Mouse (Mus musculus) neural tube, embryonic 11.5 days (tissue): ENCODE measurements around the gene Olfr596. TPM values are rescaled to one million over a fixed set of nuclear protein-coding genes. Genes with fewer than 3 reads are reported as not detected.
"Not testable (repeated sequence)": the region's sequence is repeated elsewhere in the genome, so short reads cannot be mapped to it uniquely, and the experiment has no call there.

Experiments used
- ATAC-seq: fragments of 200-750 bp; cut with Nextera tagmentation; 2 replicates; pipeline ENCODE4 v1.8.0; 2017; ENCODE audit warnings: moderate number of reproducible peaks, mild to moderate bottlenecking, moderate TSS enrichment, moderate library complexity; ENCODE audit not compliant: insufficient read depth, low FRiP score, low TSS enrichment
- DNase-seq: peaks from one replicate; pipeline ENCODE4 v3.0.0-alpha.2; 2015; ENCODE audit warnings: low spot score
- H3K27ac ChIP-seq: fragments of 300-500 bp; sonication (generic); 2 replicates; pipeline ENCODE4 v1.5.1; 2014; ENCODE audit warnings: low read depth, mild to moderate bottlenecking, low read length
- H3K27me3 ChIP-seq: fragments of 300-500 bp; sonication (generic); 2 replicates; pipeline ENCODE4 v1.6.1; 2014; ENCODE audit warnings: mild to moderate bottlenecking, low read length, mixed read lengths; ENCODE audit not compliant: control insufficient read depth, insufficient read depth
- H3K36me3 ChIP-seq: fragments of 300-500 bp; sonication (generic); 2 replicates; pipeline ENCODE4 v1.6.1; 2014; ENCODE audit warnings: mild to moderate bottlenecking, low read length, moderate library complexity, mixed read lengths; ENCODE audit not compliant: control insufficient read depth, insufficient read depth
- H3K4me1 ChIP-seq: fragments of 300-500 bp; sonication (generic); 2 replicates; pipeline ENCODE4 v1.6.1; 2014; ENCODE audit warnings: low read length, mixed read lengths; ENCODE audit not compliant: control insufficient read depth, insufficient read depth
- H3K4me2 ChIP-seq: fragments of 300-500 bp; sonication (generic); 2 replicates; pipeline ENCODE4 v1.6.1; 2014; ENCODE audit warnings: low read depth, mild to moderate bottlenecking, moderate library complexity
- H3K4me3 ChIP-seq: fragments of 300-500 bp; sonication (generic); 2 replicates; pipeline ENCODE4 v1.5.1; 2014; ENCODE audit warnings: low read depth, low read length
- H3K9ac ChIP-seq: fragments of 300-500 bp; sonication (generic); 2 replicates; pipeline ENCODE4 v1.6.1; 2014; ENCODE audit warnings: mild to moderate bottlenecking, low read length
- H3K9me3 ChIP-seq: fragments of 300-500 bp; sonication (generic); 2 replicates; pipeline ENCODE4 v1.6.1; 2016; ENCODE audit warnings: low read length; ENCODE audit not compliant: control insufficient read depth
- WGBS: fragments of 180-500 bp; shearing (Covaris S2); extraction: QIAGEN DNeasy Blood & Tissue Kit; methylation state at CpG from one replicate; pipeline ENCODE4 v1.1.7; 2014; 5-methylcytosine and 5-hydroxymethylcytosine counted together
- microRNA-seq: library from miRNA; unstranded; fragments of <30 nt; microRNA quantifications from one replicate; pipeline ENCODE4, GENCODE M21; 2016
- polyA plus RNA-seq: library from polyadenylated mRNA; unstranded; fragments of >200 nt; fragmentation: Nextera tagmentation; extraction: Ambion mirVana; gene quantifications from 2 replicates; pipeline ENCODE4 v1.2.1, GENCODE M21; 2014

Gene Olfr596
- not detected in 2 replicates for polyA plus RNA-seq

- H3K4me1 ChIP-seq, H3K27ac ChIP-seq, ATAC-seq, H3K4me2 ChIP-seq, DNase-seq, H3K27me3 ChIP-seq, H3K4me3 ChIP-seq, H3K9me3 ChIP-seq, H3K9ac ChIP-seq, H3K36me3 ChIP-seq: not testable (repeated sequence)
- 90% methylated on average over 2 of the region's 2 CpGs for WGBS
Measured at GRCm38 (mm10) chr7:103305348-103305747, at the start of gene Olfr596. Gene Olfr596 (plus strand): TSS chr7:103305648.

GRCm38 (mm10) chr7:103316015-103316414 is 10.6 kb downstream of the Olfr596 start, which contains the start of gene Olfr597:
Gene Olfr597 (plus strand): TSS chr7:103316315.
- not testable (repeated sequence) for H3K9me3 ChIP-seq, ATAC-seq
- 88% methylated on average over 2 of the region's 2 CpGs for WGBS

GRCm38 (mm10) chr7:103323268-103323667 is 17.8 kb downstream of the Olfr596 start, which contains the start of gene Olfr598:
Gene Olfr598 (plus strand): TSS chr7:103323568.
- no peak within 1 kb of the TSS for H3K27ac ChIP-seq
- ATAC-seq: no peak
- no peaks in the 10 kb centered on the region for H3K9me3 ChIP-seq
- no peaks in the 10 kb centered on the region for H3K27me3 ChIP-seq
- H3K36me3 ChIP-seq: no peaks in the 10 kb centered on the region
- DNase-seq: no peak
- no peak within 1 kb of the TSS for H3K4me3 ChIP-seq
- no peak within 1 kb of the TSS for H3K9ac ChIP-seq
- H3K4me2 ChIP-seq: no peak within 1 kb of the TSS
- no peaks in the 10 kb centered on the region for H3K4me1 ChIP-seq

More at GRCm38 (mm10) chr7:103316015-103316414, 10.6 kb downstream of the Olfr596 start, which contains the start of gene Olfr597:
- H3K9ac ChIP-seq, H3K4me3 ChIP-seq, H3K4me1 ChIP-seq, H3K4me2 ChIP-seq, DNase-seq, H3K27me3 ChIP-seq, H3K27ac ChIP-seq, H3K36me3 ChIP-seq: not testable (repeated sequence)

GRCm38 (mm10) chr7:103335617-103336016 is 30.2 kb downstream of the Olfr596 start, which contains the start of gene Olfr599:
Gene Olfr599 (plus strand): TSS chr7:103335917.
- ATAC-seq: no peak
- no peak for DNase-seq
- Histone ChIP-seq H3K4me2 (no peak within 1 kb of the TSS), H3K27ac (no peak within 1 kb of the TSS), H3K36me3 (no peaks in the 10 kb centered on the region), H3K9ac (no peak within 1 kb of the TSS), H3K9me3 (no peaks in the 10 kb centered on the region), H3K27me3 (no peaks in the 10 kb centered on the region), H3K4me3 (no peak within 1 kb of the TSS), H3K4me1 (no peaks in the 10 kb centered on the region)
- 80% methylated on average over 1 of the region's 1 CpGs for WGBS

GRCm38 (mm10) chr7:103349569-103349968 is 44.1 kb downstream of the Olfr596 start, which contains the start of gene Olfr600:
Gene Olfr600 (minus strand): TSS chr7:103349669.
- H3K4me1 ChIP-seq: no peaks in the 10 kb centered on the region
- H3K27me3 ChIP-seq: no peaks in the 10 kb centered on the region
- no peak within 1 kb of the TSS for H3K9ac ChIP-seq
- H3K9me3 ChIP-seq: no peaks in the 10 kb centered on the region
- no peak for ATAC-seq
- H3K36me3 ChIP-seq: no peaks in the 10 kb centered on the region
- H3K4me2 ChIP-seq: no peak within 1 kb of the TSS
- no peak for DNase-seq
- H3K27ac ChIP-seq: no peak within 1 kb of the TSS
- H3K4me3 ChIP-seq: no peak within 1 kb of the TSS

Small RNAs within 50 kb of the gene (microRNA-seq; reads per million reads assigned to microRNA genes)
- gene Gm23550: not detected
- not detected for gene Gm25171

Other genes starting within 250 kb of the Olfr596 start
- not detected in 2 replicates for gene Olfr584, start 223.8 kb upstream of the Olfr596 start, polyA plus RNA-seq
- gene Olfr585, start 207.9 kb upstream of the Olfr596 start, polyA plus RNA-seq: not detected in 2 replicates
- not detected in 2 replicates for gene Olfr586, start 180.0 kb upstream of the Olfr596 start, polyA plus RNA-seq
- gene Olfr588-ps1, start 164.8 kb upstream of the Olfr596 start, polyA plus RNA-seq: not detected in 2 replicates
- not detected in 2 replicates for gene Olfr589, start 149.3 kb upstream of the Olfr596 start, polyA plus RNA-seq
- not detected in 2 replicates for gene Olfr591, start 127.3 kb upstream of the Olfr596 start, polyA plus RNA-seq
- not detected in 2 replicates for gene Olfr592, start 120.8 kb upstream of the Olfr596 start, polyA plus RNA-seq
- not detected in 2 replicates for gene Olfr593, start 93.8 kb upstream of the Olfr596 start, polyA plus RNA-seq
- gene Olfr594, start 88.7 kb upstream of the Olfr596 start, polyA plus RNA-seq: not detected in 2 replicates
- not detected in 2 replicates for gene Usp17ld, start 53.1 kb upstream of the Olfr596 start, polyA plus RNA-seq
- gene Olfr597, start 10.7 kb downstream of the Olfr596 start, polyA plus RNA-seq: not detected in 2 replicates
- gene Olfr598, start 17.9 kb downstream of the Olfr596 start, polyA plus RNA-seq: not detected in 2 replicates
- gene Olfr599, start 30.3 kb downstream of the Olfr596 start, polyA plus RNA-seq: not detected in 2 replicates
- not detected in 2 replicates for gene Olfr600, start 44.0 kb downstream of the Olfr596 start, polyA plus RNA-seq
- gene Olfr601, start 57.0 kb downstream of the Olfr596 start, polyA plus RNA-seq: not detected in 2 replicates
- not detected in 2 replicates for gene Olfr603, start 80.5 kb downstream of the Olfr596 start, polyA plus RNA-seq
- not detected in 2 replicates for gene Usp17lc, start 109.4 kb downstream of the Olfr596 start, polyA plus RNA-seq
- gene Olfr605, start 139.8 kb downstream of the Olfr596 start, polyA plus RNA-seq: not detected in 2 replicates
- not detected in 2 replicates for gene Olfr606, start 143.4 kb downstream of the Olfr596 start, polyA plus RNA-seq
- not detected in 2 replicates for gene Olfr607, start 158.5 kb downstream of the Olfr596 start, polyA plus RNA-seq
- not detected in 2 replicates for gene Olfr608, start 164.2 kb downstream of the Olfr596 start, polyA plus RNA-seq
- not detected in 2 replicates for gene Olfr609, start 192.4 kb downstream of the Olfr596 start, polyA plus RNA-seq
- not detected in 2 replicates for gene Olfr610, start 206.5 kb downstream of the Olfr596 start, polyA plus RNA-seq
- not detected in 2 replicates for gene Olfr611, start 215.2 kb downstream of the Olfr596 start, polyA plus RNA-seq
- gene Olfr612, start 237.1 kb downstream of the Olfr596 start, polyA plus RNA-seq: not detected in 2 replicates
- not detected in 2 replicates for gene Olfr613, start 242.4 kb downstream of the Olfr596 start, polyA plus RNA-seq